Mouse (Mus musculus) midbrain, postnatal 0 days (tissue): ENCODE results near the gene Ckmt1. TPM values are rescaled to one million over a fixed set of nuclear protein-coding genes. Genes with fewer than 3 reads are reported as not detected.

Experiments used
- ATAC-seq: fragments of 200-750 bp; cut with Nextera tagmentation; 2 replicates; pipeline ENCODE4 v1.8.0; 2017; ENCODE audit warnings: moderate number of reproducible peaks, mild to moderate bottlenecking, moderate TSS enrichment, moderate library complexity; ENCODE audit not compliant: low FRiP score
- DNase-seq: peaks from one replicate; pipeline ENCODE4 v3.0.0-alpha.2; 2015; ENCODE audit warnings: low spot score
- H3K27ac ChIP-seq: fragments of 300-500 bp; sonication (generic); 2 replicates; pipeline ENCODE4 v1.5.1; 2014; ENCODE audit warnings: low read depth, mild to moderate bottlenecking, low read length, mixed read lengths
- H3K27me3 ChIP-seq: fragments of 300-500 bp; sonication (generic); 2 replicates; pipeline ENCODE4 v1.6.1; 2014; ENCODE audit warnings: low read length, control low read depth, mixed read lengths; ENCODE audit not compliant: insufficient read depth
- H3K36me3 ChIP-seq: fragments of 300-500 bp; sonication (generic); 2 replicates; pipeline ENCODE4 v1.6.1; 2014; ENCODE audit warnings: low read length, control low read depth, mixed read lengths; ENCODE audit not compliant: insufficient read depth
- H3K4me1 ChIP-seq: fragments of 300-500 bp; sonication (generic); 2 replicates; pipeline ENCODE4 v1.6.1; 2014; ENCODE audit warnings: mild to moderate bottlenecking, control low read depth, antibody characterized with exemption, low read length, mixed read lengths; ENCODE audit not compliant: insufficient read depth
- H3K4me2 ChIP-seq: fragments of 300-500 bp; sonication (generic); 2 replicates; pipeline ENCODE4 v1.6.1; 2014; ENCODE audit warnings: low read depth, mild to moderate bottlenecking, low read length, mixed read lengths; ENCODE audit not compliant: poor library complexity, severe bottlenecking
- H3K4me3 ChIP-seq: fragments of 300-500 bp; sonication (generic); 2 replicates; pipeline ENCODE4 v1.5.1; 2014; ENCODE audit warnings: low read depth, mild to moderate bottlenecking, low read length, moderate library complexity
- H3K9ac ChIP-seq: fragments of 300-500 bp; sonication (generic); replicated peaks from 2 replicates; pipeline ENCODE4 v1.6.1; 2014; ENCODE audit warnings: mild to moderate bottlenecking, low read length, moderate library complexity, mixed read lengths; ENCODE audit not compliant: poor library complexity, severe bottlenecking
- H3K9me3 ChIP-seq: fragments of 300-500 bp; sonication (generic); 2 replicates; pipeline ENCODE4 v1.6.1; 2016; ENCODE audit warnings: low read length, control low read depth
- CTCF ChIP-seq: IDR thresholded peaks from 2 replicates; pipeline ENCODE4 v1.5.1; 2016; ENCODE audit warnings: antibody characterized with exemption, mild to moderate bottlenecking
- WGBS: fragments of 180-500 bp; shearing (Covaris S2); extraction: QIAGEN DNeasy Blood & Tissue Kit; methylation state at CpG from one replicate; pipeline ENCODE4 v1.1.7; 2014; 5-methylcytosine and 5-hydroxymethylcytosine counted together
- polyA plus RNA-seq: library from polyadenylated mRNA; unstranded; fragments of >200 nt; fragmentation: Nextera tagmentation; extraction: Ambion mirVana; gene quantifications from 2 replicates; pipeline ENCODE4 v1.2.1, GENCODE M21; 2015
- total RNA-seq: library from RNA; depleted of rRNA; stranded (reverse); fragments of >200 nt; gene quantifications from 2 replicates; pipeline ENCODE4 v1.2.3, GENCODE M21; 2014

Gene Ckmt1
- total and polyA plus RNA-seq, 2 experiments from 2014 or later: 120 to 147 TPM

DNA sequence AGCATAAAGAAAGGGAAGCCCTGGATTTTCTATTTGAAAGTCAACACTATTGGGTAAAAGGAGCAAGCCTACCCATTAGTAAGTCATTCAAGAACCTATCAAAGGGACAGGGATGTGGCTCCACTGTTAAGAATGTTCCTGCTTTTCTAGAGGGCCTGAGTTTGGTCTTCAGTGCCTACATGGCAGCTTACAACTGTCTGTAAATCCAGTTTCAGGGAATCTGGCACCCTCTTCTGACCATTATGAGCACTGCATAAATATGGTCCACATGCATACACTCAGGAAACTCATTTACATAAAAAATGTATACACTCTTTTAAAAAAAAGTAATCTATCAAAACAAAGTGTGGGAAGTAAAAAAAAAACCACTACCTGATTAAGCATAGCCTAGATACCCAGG is 18.5 kb upstream of the Ckmt1 start:
- no peak for ATAC-seq

DNA sequence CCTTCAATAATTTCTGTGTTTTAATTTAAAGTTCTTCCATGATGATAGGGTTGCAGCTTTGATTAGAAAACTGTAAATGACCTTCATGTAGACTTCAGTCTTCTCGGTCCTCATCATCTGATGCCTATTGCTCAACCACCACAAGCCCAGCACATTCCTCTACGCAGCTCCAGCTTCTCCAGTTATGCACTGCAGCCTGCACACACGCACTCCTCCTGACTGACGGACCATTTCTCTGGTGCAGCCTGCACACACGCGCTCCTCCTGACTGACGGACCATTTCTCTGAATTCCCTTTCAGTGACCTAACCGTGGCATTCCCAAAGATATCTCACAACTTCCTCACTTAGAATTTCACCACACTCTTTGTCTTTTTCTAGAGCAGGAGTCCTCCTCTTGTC is 4.4 kb upstream of the Ckmt1 start:
- no peak for DNase-seq
- TF ChIP-seq CTCF: no peak
- Histone ChIP-seq H3K27me3 (no peaks in the 10 kb centered on the region), H3K4me3 (no peak overlapping the region), H3K4me1 (peaks cover 3% of the 10 kb centered on the region; the same call in 1 of the 2 replicates), H3K9ac (no peak overlapping the region), H3K27ac (no peak overlapping the region), H3K4me2 (no peak overlapping the region), H3K36me3 (peaks cover 15% of the 10 kb centered on the region), H3K9me3 (no peaks in the 10 kb centered on the region)
- 70% methylated on average over 8 of the region's 8 CpGs for WGBS
- no peak for ATAC-seq

More for the DNA sequence above, 18.5 kb upstream of the Ckmt1 start:
- H3K4me1 ChIP-seq: no peaks in the 10 kb centered on the region
- no peak overlapping the region for H3K4me3 ChIP-seq
- DNase-seq: no peak
- no peak overlapping the region for H3K9ac ChIP-seq
- peak; percentile 45; the same call in 1 of the 2 replicates for TF ChIP-seq CTCF
- H3K36me3 ChIP-seq: peaks cover 15% of the 10 kb centered on the region; the same call in 1 of the 2 replicates
- H3K27me3 ChIP-seq: no peaks in the 10 kb centered on the region
- H3K9me3 ChIP-seq: no peaks in the 10 kb centered on the region
- no peak overlapping the region for H3K27ac ChIP-seq
- H3K4me2 ChIP-seq: no peak overlapping the region

DNA sequence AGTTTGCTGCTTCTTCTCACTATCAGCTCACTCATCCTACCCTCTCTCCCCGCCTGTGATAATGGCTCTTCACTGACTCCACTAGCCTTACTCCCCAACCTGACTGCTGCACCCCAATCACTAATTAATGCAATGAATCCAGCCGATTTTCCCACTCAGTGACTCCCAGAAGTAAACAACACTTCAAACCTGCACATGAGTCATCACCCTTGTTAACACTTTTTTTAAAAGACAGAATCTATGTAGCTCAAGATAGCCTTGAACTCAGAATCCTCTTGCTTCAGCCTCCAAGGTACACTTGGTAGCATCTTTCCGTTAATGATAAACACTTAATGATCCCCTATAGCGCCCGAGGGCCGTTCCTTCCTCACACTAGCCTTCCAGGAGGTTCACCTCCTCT is 3.1 kb upstream of the Ckmt1 start:
- ATAC-seq (no peak), DNase-seq (no peak)
- peak overlapping the region; percentile 84 for H3K27ac ChIP-seq
- peaks cover 8% of the 10 kb centered on the region; the same call in 1 of the 2 replicates for H3K36me3 ChIP-seq
- no peaks in the 10 kb centered on the region for H3K27me3 ChIP-seq
- TF ChIP-seq CTCF: no peak
- peak overlapping the region; percentile 75 for H3K9ac ChIP-seq
- 6% methylated on average over 6 of the region's 6 CpGs for WGBS
- H3K4me3 ChIP-seq: peak overlapping the region; percentile 65
- H3K4me1 ChIP-seq: peaks cover 4% of the 10 kb centered on the region
- peak overlapping the region; percentile 65 for H3K4me2 ChIP-seq
- H3K9me3 ChIP-seq: no peaks in the 10 kb centered on the region

DNA sequence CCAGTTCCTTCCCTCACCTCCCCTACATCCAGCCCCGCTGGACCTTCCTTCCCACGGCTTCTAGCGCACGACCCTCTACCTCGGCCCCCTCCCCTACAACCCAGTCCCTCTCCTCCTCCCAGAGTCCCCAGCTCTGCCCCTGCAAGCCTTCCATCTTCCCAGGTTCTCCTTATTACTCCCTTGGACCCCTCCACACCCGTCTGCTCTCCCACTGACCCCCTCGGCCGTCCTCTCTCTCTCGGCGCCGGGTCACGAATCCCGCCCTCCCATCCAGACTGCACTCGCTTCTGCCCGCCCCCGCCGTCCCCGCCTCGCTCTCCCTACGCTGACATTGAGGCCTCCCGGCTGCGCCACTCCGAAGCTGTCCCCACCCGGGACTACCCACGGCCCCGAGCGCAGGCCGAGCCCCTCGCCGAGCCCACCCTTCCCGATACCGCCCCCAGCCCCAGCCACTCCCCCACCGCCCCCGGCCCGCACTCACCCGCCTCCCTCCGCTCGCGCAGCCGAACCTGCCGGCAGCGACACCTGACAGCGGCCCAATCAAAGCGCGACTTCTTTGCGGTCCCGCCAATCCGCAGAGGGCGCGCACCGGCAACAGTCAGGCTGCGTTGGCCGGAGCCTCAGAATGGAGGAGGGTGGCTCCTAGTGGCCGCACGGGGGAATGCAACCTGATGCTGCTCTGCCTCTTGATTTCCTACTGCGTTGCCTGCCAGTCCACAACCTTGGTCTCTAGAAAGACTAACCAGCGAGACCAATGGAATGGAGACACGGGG is 2.5 kb upstream of the Ckmt1 start, which contains the start of gene Ppip5k1:
Gene Ppip5k1 (minus strand): TSS at position 577 of the 773 bp plus-strand sequence.
- TF ChIP-seq CTCF: peak; percentile 95
- peaks cover 7% of the 10 kb centered on the region for H3K4me1 ChIP-seq
- peak within 1 kb of the TSS; percentile 65 for H3K4me2 ChIP-seq
- peak; percentile 95 for ATAC-seq
- peak; percentile 98 for DNase-seq
- peak within 1 kb of the TSS; percentile 65 for H3K4me3 ChIP-seq
- peak within 1 kb of the TSS; percentile 84 for H3K27ac ChIP-seq
- H3K9ac ChIP-seq: peak within 1 kb of the TSS; percentile 75
- H3K36me3 ChIP-seq: peaks cover 3% of the 10 kb centered on the region; the same call in 1 of the 2 replicates
- no peaks in the 10 kb centered on the region for H3K27me3 ChIP-seq
- WGBS: under 1% methylated on average over 53 of the region's 58 CpGs
- no peaks in the 10 kb centered on the region for H3K9me3 ChIP-seq

DNA sequence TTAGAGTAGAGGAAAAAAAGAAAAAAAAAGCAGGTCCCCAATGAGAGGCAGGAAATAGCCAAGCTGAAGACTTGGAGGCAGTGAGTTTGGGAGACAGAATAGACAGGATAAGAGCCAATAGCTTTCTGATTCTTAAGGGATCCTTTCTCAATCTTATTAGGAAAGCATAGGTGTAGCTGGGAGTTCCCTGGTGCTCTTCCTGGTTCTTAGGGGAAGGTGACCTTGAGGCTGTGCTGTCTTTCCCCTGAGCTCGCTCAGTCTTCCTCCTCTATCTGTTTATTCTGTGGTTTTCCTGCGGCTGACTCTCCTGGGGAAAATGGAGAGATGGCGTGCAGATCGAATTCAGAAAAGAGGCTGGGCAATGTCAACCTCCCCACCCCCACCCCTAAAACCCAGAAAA is 447 bp downstream of the Ckmt1 start:
- no peak for ATAC-seq
- 1% methylated on average over 4 of the region's 4 CpGs for WGBS

DNA sequence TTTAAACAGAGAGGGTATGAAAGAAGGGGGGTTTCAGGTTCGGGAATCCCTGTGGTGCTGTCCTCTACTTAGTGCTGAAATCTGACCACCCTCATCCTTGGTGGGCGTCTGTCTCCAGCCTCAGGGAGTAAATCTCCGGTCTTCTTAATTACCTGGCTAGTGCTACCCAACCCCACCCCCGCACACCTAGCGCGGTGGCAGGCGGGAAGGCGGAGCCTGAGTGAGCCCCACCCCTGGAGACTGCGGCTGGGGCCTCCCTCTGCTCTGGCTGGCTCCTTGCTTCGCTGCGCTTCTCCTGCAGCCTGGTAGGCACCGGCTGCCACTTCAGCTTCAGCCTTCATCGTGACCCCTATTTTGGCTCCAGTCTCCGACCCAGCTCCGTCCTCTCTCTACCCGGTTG is 867 bp downstream of the Ckmt1 start:
- DNase-seq (peak; percentile 83), ATAC-seq (peak; percentile 80)
- 1% methylated on average over 16 of the region's 16 CpGs for WGBS
- Histone ChIP-seq H3K9me3 (no peaks in the 10 kb centered on the region), H3K4me3 (peak overlapping the region; percentile 53), H3K27ac (peak overlapping the region; percentile 82), H3K4me2 (peak overlapping the region; percentile 63), H3K36me3 (0 out of 2 replicates have a peak, but pooled peaks cover 4% of the 10 kb centered on the region), H3K4me1 (peaks cover 7% of the 10 kb centered on the region), H3K27me3 (no peaks in the 10 kb centered on the region), H3K9ac (peak overlapping the region; percentile 74)
- no peak for TF ChIP-seq CTCF

More for the DNA sequence above, 447 bp downstream of the Ckmt1 start:
- no peak for DNase-seq
- no peaks in the 10 kb centered on the region for H3K27me3 ChIP-seq
- no peak for TF ChIP-seq CTCF
- H3K27ac ChIP-seq: peak overlapping the region; percentile 82
- H3K4me3 ChIP-seq: peak overlapping the region; percentile 53
- H3K9ac ChIP-seq: peak overlapping the region; percentile 74
- peak overlapping the region; percentile 63 for H3K4me2 ChIP-seq
- 0 out of 2 replicates have a peak, but pooled peaks cover 4% of the 10 kb centered on the region for H3K36me3 ChIP-seq
- no peaks in the 10 kb centered on the region for H3K9me3 ChIP-seq
- H3K4me1 ChIP-seq: peaks cover 7% of the 10 kb centered on the region
